Mouse (Mus musculus) embryonic facial prominence, embryonic 10.5 days (tissue): ENCODE results near the gene Hipk2. TPM values are rescaled to one million over a fixed set of nuclear protein-coding genes. Genes with fewer than 3 reads are reported as not detected.
"Not testable (repeated sequence)": the region's sequence is repeated elsewhere in the genome, so short reads cannot be mapped to it uniquely, and the experiment has no call there.

Source experiments
- DNase-seq: peaks from one replicate; pipeline ENCODE4 v3.0.0-alpha.2; 2017; ENCODE audit warnings: low spot score
- H3K27ac ChIP-seq: fragments of 300-500 bp; sonication (generic); replicated peaks from 2 replicates; pipeline ENCODE4 v1.5.1; 2016; ENCODE audit warnings: mild to moderate bottlenecking
- H3K27me3 ChIP-seq: fragments of 300-500 bp; sonication (generic); replicated peaks from 2 replicates; pipeline ENCODE4 v1.6.1; 2016; ENCODE audit warnings: low read depth, mild to moderate bottlenecking; ENCODE audit not compliant: poor library complexity, severe bottlenecking
- H3K36me3 ChIP-seq: fragments of 300-500 bp; sonication (generic); replicated peaks from 2 replicates; pipeline ENCODE4 v1.6.1; 2016; ENCODE audit warnings: mild to moderate bottlenecking, moderate library complexity
- H3K4me1 ChIP-seq: fragments of 300-500 bp; sonication (generic); 2 replicates; pipeline ENCODE4 v1.6.1; 2016
- H3K4me3 ChIP-seq: fragments of 300-500 bp; sonication (generic); 2 replicates; pipeline ENCODE4 v1.5.1; 2016; ENCODE audit warnings: mild to moderate bottlenecking, moderate library complexity
- H3K9me3 ChIP-seq: fragments of 300-500 bp; sonication (generic); 2 replicates; pipeline ENCODE4 v1.6.1; 2016; ENCODE audit warnings: mild to moderate bottlenecking
- WGBS: fragments of 180-500 bp; shearing (Covaris S2); methylation state at CpG from one replicate; pipeline ENCODE4 v1.1.7; 2016; 5-methylcytosine and 5-hydroxymethylcytosine counted together
- polyA plus RNA-seq: library from polyadenylated mRNA; unstranded; fragments of >200 nt; fragmentation: Nextera tagmentation; extraction: Ambion mirVana; gene quantifications from 2 replicates; pipeline ENCODE4 v1.2.1, GENCODE M21; 2016

Hipk2 gene
- polyA plus RNA-seq, 1 experiment from 2014 or later = 24.5 TPM

GRCm38 (mm10) chr6:38692556-38692955 lies 183.4 kb downstream of the Hipk2 start:
- no peak overlapping the region for H3K4me3 ChIP-seq
- H3K27me3 ChIP-seq = no peaks in the 10 kb centered on the region
- peaks cover 7% of the 10 kb centered on the region for H3K4me1 ChIP-seq
- H3K9me3 ChIP-seq = no peaks in the 10 kb centered on the region
- peaks cover 77% of the 10 kb centered on the region for H3K36me3 ChIP-seq
- no peak for DNase-seq
- H3K27ac ChIP-seq = no peak overlapping the region
- 87% methylated on average over 6 of the region's 6 CpGs for WGBS

GRCm38 (mm10) chr6:38691052-38691451 lies 184.9 kb downstream of the Hipk2 start:
- peaks cover 7% of the 10 kb centered on the region for H3K4me1 ChIP-seq
- WGBS = 94% methylated on average over 5 of the region's 5 CpGs
- H3K36me3 ChIP-seq = peaks cover 73% of the 10 kb centered on the region
- no peaks in the 10 kb centered on the region for H3K27me3 ChIP-seq
- H3K27ac ChIP-seq = no peak overlapping the region
- H3K9me3 ChIP-seq = no peaks in the 10 kb centered on the region
- H3K4me3 ChIP-seq = no peak overlapping the region
- DNase-seq = no peak

- peaks cover 69% of the 10 kb centered on the region for H3K36me3 ChIP-seq
- peaks cover 7% of the 10 kb centered on the region for H3K4me1 ChIP-seq
- no peaks in the 10 kb centered on the region for H3K9me3 ChIP-seq
- no peak for DNase-seq
- 85% methylated on average over 4 of the region's 4 CpGs for WGBS
- no peak overlapping the region for H3K27ac ChIP-seq
- H3K4me3 ChIP-seq = no peak overlapping the region
- H3K27me3 ChIP-seq = no peaks in the 10 kb centered on the region
Measured at GRCm38 (mm10) chr6:38690615-38691014, 185.3 kb downstream of the Hipk2 start.

- peaks cover 54% of the 10 kb centered on the region for H3K36me3 ChIP-seq
- no peak overlapping the region for H3K27ac ChIP-seq
- no peak for DNase-seq
- no peaks in the 10 kb centered on the region for H3K9me3 ChIP-seq
- H3K4me1 ChIP-seq = peaks cover 7% of the 10 kb centered on the region
- no peak overlapping the region for H3K4me3 ChIP-seq
- no peaks in the 10 kb centered on the region for H3K27me3 ChIP-seq
- WGBS = 96% methylated on average over 10 of the region's 10 CpGs
Measured at GRCm38 (mm10) chr6:38688841-38689240, 187.1 kb downstream of the Hipk2 start.

GRCm38 (mm10) chr6:38687216-38687615 lies 188.7 kb downstream of the Hipk2 start:
- WGBS = 64% methylated on average over 11 of the region's 11 CpGs
- DNase-seq = no peak
- no peak overlapping the region for H3K4me3 ChIP-seq
- peaks cover 38% of the 10 kb centered on the region for H3K36me3 ChIP-seq
- peaks cover 10% of the 10 kb centered on the region for H3K4me1 ChIP-seq
- H3K27me3 ChIP-seq = no peaks in the 10 kb centered on the region
- H3K9me3 ChIP-seq = no peaks in the 10 kb centered on the region
- H3K27ac ChIP-seq = no peak overlapping the region

- H3K9me3 ChIP-seq = no peaks in the 10 kb centered on the region
- no peak overlapping the region for H3K4me3 ChIP-seq
- no peak for DNase-seq
- H3K27me3 ChIP-seq = no peaks in the 10 kb centered on the region
- H3K4me1 ChIP-seq = peaks cover 4% of the 10 kb centered on the region; the same call in 1 of the 2 replicates
- 69% methylated on average over 2 of the region's 2 CpGs for WGBS
- no peak overlapping the region for H3K27ac ChIP-seq
- peaks cover 11% of the 10 kb centered on the region for H3K36me3 ChIP-seq
Measured at GRCm38 (mm10) chr6:38682532-38682931, 193.4 kb downstream of the Hipk2 start.

- Histone ChIP-seq H3K27me3 (no peaks in the 10 kb centered on the region), H3K4me3 (no peak overlapping the region), H3K36me3 (no peaks in the 10 kb centered on the region), H3K9me3 (no peaks in the 10 kb centered on the region), H3K4me1 (peaks cover 3% of the 10 kb centered on the region; the same call in 1 of the 2 replicates), H3K27ac (no peak overlapping the region)
- no peak for DNase-seq
- WGBS = 70% methylated on average over 9 of the region's 9 CpGs
Measured at GRCm38 (mm10) chr6:38677629-38678028, 198.3 kb downstream of the Hipk2 start.

- H3K27ac ChIP-seq = no peak overlapping the region
- WGBS = 81% methylated on average over 14 of the region's 14 CpGs
- DNase-seq = no peak
- no peaks in the 10 kb centered on the region for H3K36me3 ChIP-seq
- no peaks in the 10 kb centered on the region for H3K9me3 ChIP-seq
- no peaks in the 10 kb centered on the region for H3K4me1 ChIP-seq
- no peak overlapping the region for H3K4me3 ChIP-seq
- no peaks in the 10 kb centered on the region for H3K27me3 ChIP-seq
Measured at GRCm38 (mm10) chr6:38676723-38677122, 199.2 kb downstream of the Hipk2 start.

GRCm38 (mm10) chr6:38676217-38676616 lies 199.7 kb downstream of the Hipk2 start:
- H3K36me3 ChIP-seq = no peaks in the 10 kb centered on the region
- no peaks in the 10 kb centered on the region for H3K27me3 ChIP-seq
- H3K9me3 ChIP-seq = no peaks in the 10 kb centered on the region
- 92% methylated on average over 6 of the region's 6 CpGs for WGBS
- H3K4me1 ChIP-seq = no peaks in the 10 kb centered on the region
- H3K4me3 ChIP-seq = no peak overlapping the region
- no peak overlapping the region for H3K27ac ChIP-seq
- DNase-seq = no peak

GRCm38 (mm10) chr6:38672011-38672410 lies 204.0 kb downstream of the Hipk2 start:
- H3K27me3 ChIP-seq = peaks cover 2% of the 10 kb centered on the region; the same call in 1 of the 2 replicates

GRCm38 (mm10) chr6:38671270-38671669 lies 204.7 kb downstream of the Hipk2 start:
- Histone ChIP-seq H3K9me3 (no peaks in the 10 kb centered on the region), H3K27ac (no peak overlapping the region), H3K36me3 (no peaks in the 10 kb centered on the region), H3K4me1 (no peaks in the 10 kb centered on the region), H3K27me3 (peaks cover 6% of the 10 kb centered on the region; the same call in 1 of the 2 replicates), H3K4me3 (no peak overlapping the region)
- DNase-seq = no peak
- 84% methylated on average over 7 of the region's 7 CpGs for WGBS

More at GRCm38 (mm10) chr6:38672011-38672410, 204.0 kb downstream of the Hipk2 start:
- Histone ChIP-seq H3K9me3 (no peaks in the 10 kb centered on the region), H3K27ac (no peak overlapping the region), H3K4me1 (no peaks in the 10 kb centered on the region), H3K4me3 (no peak overlapping the region), H3K36me3 (no peaks in the 10 kb centered on the region)
- no peak for DNase-seq
- WGBS = 90% methylated on average over 3 of the region's 3 CpGs

GRCm38 (mm10) chr6:38670488-38670887 lies 205.5 kb downstream of the Hipk2 start:
- not testable (repeated sequence) for H3K27ac ChIP-seq, H3K9me3 ChIP-seq, DNase-seq, H3K4me1 ChIP-seq, H3K4me3 ChIP-seq, H3K36me3 ChIP-seq
- peaks cover 13% of the 10 kb centered on the region for H3K27me3 ChIP-seq
- 81% methylated on average over 1 of the region's 1 CpGs for WGBS

- Histone ChIP-seq H3K27ac (no peak overlapping the region), H3K36me3 (no peaks in the 10 kb centered on the region), H3K4me3 (no peak overlapping the region), H3K9me3 (no peaks in the 10 kb centered on the region), H3K4me1 (no peaks in the 10 kb centered on the region), H3K27me3 (peaks cover 22% of the 10 kb centered on the region)
- no peak for DNase-seq
- WGBS = 68% methylated on average over 6 of the region's 6 CpGs
Measured at GRCm38 (mm10) chr6:38669580-38669979, 206.4 kb downstream of the Hipk2 start.
